Mouse (Mus musculus): ENCODE results near the gene Ptgfrn. TPM values are rescaled to one million over a fixed set of nuclear protein-coding genes. Genes with fewer than 3 reads are reported as not detected.

Ptgfrn gene
- total and polyA plus RNA-seq, 2 experiments from 2014 or later, result 5.2 to 61.5 TPM

GRCm38 (mm10) chr3:101066175-101066574 is 43.9 kb downstream of the Ptgfrn start:
- 72% methylated on average over 6 of the region's 6 CpGs for WGBS
- Histone ChIP-seq H3K9ac (replicated peaks; ENCODE audit: low read depth, low read length) (no peak overlapping the region), H3K4me1 (ENCODE audit: control insufficient read depth, insufficient read depth) (peaks cover 41% of the 10 kb centered on the region), H3K4me2 (ENCODE audit: low read depth, low read length) (no peak overlapping the region), H3K9me3 (replicated peaks; ENCODE audit: control insufficient read depth, low read length) (no peaks in the 10 kb centered on the region), H3K4me3 (ENCODE audit: low read depth, low read length) (no peak overlapping the region), H3K27me3 (ENCODE audit: control insufficient read depth, insufficient read depth, low read length) (no peaks in the 10 kb centered on the region), H3K36me3 (replicated peaks; ENCODE audit: control insufficient read depth, insufficient read depth, low read length) (peaks cover 12% of the 10 kb centered on the region; the same call in 1 of the 2 replicates), H3K27ac (ENCODE audit: low read depth) (no peak overlapping the region)
- TF ChIP-seq CTCF (IDR thresholded peaks at IDR 0.05; ENCODE audit: low read depth), result no peak
- no peak for TF ChIP-seq EP300 (IDR thresholded peaks at IDR 0.05; ENCODE audit: low read depth)
- DNase-seq (ENCODE audit: low spot score), result peak; percentile 32
- no peak for ATAC-seq (ENCODE audit: insufficient read depth, low read depth)

DNA sequence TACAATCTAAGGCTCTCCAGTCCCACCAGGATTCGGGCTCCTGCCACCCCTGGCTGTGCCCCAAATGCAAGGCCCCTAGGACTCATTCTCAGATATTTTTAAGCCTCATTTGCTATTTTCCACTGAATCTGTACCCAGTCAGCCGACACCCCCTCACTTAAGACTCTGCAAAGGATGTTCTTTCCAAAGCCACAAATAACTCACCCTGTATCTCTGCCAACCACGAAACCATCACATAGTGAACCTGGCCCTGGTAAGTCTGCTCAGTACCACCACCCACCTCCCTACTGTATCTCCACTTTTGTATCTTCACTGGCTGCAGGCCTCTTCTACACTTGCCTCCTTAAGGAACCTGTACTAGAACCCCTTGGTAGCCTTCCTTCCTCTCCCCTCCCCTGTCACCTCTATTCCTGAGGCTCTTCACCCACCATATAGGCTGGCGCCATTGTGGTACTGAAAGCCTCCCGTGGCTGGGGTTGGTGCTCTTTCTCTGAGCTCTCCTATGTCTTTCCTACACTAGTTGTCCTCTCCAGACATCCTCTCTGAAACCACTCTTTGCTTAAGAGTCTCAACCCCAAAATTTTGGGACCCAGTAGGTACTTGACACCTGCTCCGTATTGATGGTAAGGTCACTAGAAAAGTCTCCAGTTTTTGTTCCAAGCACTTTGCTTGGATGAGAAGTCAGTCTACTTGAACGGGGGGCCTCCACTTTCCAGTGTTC is 48.1 kb downstream of the Ptgfrn start:
- H3K27me3 ChIP-seq (ENCODE audit: control insufficient read depth, insufficient read depth, low read length), result no peaks in the 10 kb centered on the region
- no peak overlapping the region for H3K4me3 ChIP-seq (ENCODE audit: low read depth, low read length)
- H3K27ac ChIP-seq (ENCODE audit: low read depth), result no peak overlapping the region
- ATAC-seq (ENCODE audit: insufficient read depth, low read depth), result no peak
- no peak for DNase-seq (ENCODE audit: low spot score)
- TF ChIP-seq EP300 (IDR thresholded peaks at IDR 0.05; ENCODE audit: low read depth) (no peak), CTCF (IDR thresholded peaks at IDR 0.05; ENCODE audit: low read depth) (no peak)
- H3K36me3 ChIP-seq (replicated peaks; ENCODE audit: control insufficient read depth, insufficient read depth, low read length), result peaks cover 39% of the 10 kb centered on the region
- no peak overlapping the region for H3K4me2 ChIP-seq (ENCODE audit: low read depth, low read length)
- H3K9me3 ChIP-seq (replicated peaks; ENCODE audit: control insufficient read depth, low read length), result no peaks in the 10 kb centered on the region
- WGBS, result 87% methylated on average over 7 of the region's 7 CpGs
- peaks cover 4% of the 10 kb centered on the region for H3K4me1 ChIP-seq (ENCODE audit: control insufficient read depth, insufficient read depth)
- H3K9ac ChIP-seq (replicated peaks; ENCODE audit: low read depth, low read length), result no peak overlapping the region

DNA sequence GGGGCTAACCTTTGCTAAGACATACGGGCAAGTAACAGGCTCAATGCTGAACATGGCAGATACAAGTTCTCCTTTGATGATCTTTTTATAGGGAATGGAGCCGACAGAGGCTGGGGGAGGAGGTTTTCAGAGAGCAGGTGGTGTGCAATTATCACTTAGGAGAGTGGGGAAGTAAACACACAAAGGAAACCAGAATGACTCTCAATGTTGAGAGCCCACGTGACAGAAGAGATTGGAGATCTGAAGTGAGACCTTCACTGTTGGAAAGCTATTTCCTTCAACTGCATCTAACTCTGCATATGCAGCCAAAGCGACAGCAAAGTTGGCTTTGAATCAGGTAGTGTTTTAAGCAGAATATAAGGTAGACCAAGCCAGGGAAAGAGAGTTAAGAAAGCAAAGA is 50.9 kb downstream of the Ptgfrn start:
- DNase-seq (ENCODE audit: low spot score) (no peak), ATAC-seq (ENCODE audit: insufficient read depth, low read depth) (no peak)
- H3K27me3 ChIP-seq (ENCODE audit: control insufficient read depth, insufficient read depth, low read length), result no peaks in the 10 kb centered on the region
- H3K36me3 ChIP-seq (replicated peaks; ENCODE audit: control insufficient read depth, insufficient read depth, low read length), result peaks cover 43% of the 10 kb centered on the region
- no peak overlapping the region for H3K4me3 ChIP-seq (ENCODE audit: low read depth, low read length)
- no peaks in the 10 kb centered on the region for H3K9me3 ChIP-seq (replicated peaks; ENCODE audit: control insufficient read depth, low read length)
- no peaks in the 10 kb centered on the region for H3K4me1 ChIP-seq (ENCODE audit: control insufficient read depth, insufficient read depth)
- no peak overlapping the region for H3K4me2 ChIP-seq (ENCODE audit: low read depth, low read length)
- WGBS, result 62% methylated on average over 4 of the region's 4 CpGs
- no peak for TF ChIP-seq EP300 (IDR thresholded peaks at IDR 0.05; ENCODE audit: low read depth)
- no peak for TF ChIP-seq CTCF (IDR thresholded peaks at IDR 0.05; ENCODE audit: low read depth)
- no peak overlapping the region for H3K27ac ChIP-seq (ENCODE audit: low read depth)
- no peak overlapping the region for H3K9ac ChIP-seq (replicated peaks; ENCODE audit: low read depth, low read length)

GRCm38 (mm10) chr3:101058203-101058602 is 51.9 kb downstream of the Ptgfrn start:
- Histone ChIP-seq H3K4me1 (ENCODE audit: control insufficient read depth, insufficient read depth) (no peaks in the 10 kb centered on the region), H3K27ac (ENCODE audit: low read depth) (no peak overlapping the region), H3K9ac (replicated peaks; ENCODE audit: low read depth, low read length) (no peak overlapping the region), H3K27me3 (ENCODE audit: control insufficient read depth, insufficient read depth, low read length) (no peaks in the 10 kb centered on the region), H3K9me3 (replicated peaks; ENCODE audit: control insufficient read depth, low read length) (no peaks in the 10 kb centered on the region), H3K4me2 (ENCODE audit: low read depth, low read length) (no peak overlapping the region), H3K36me3 (replicated peaks; ENCODE audit: control insufficient read depth, insufficient read depth, low read length) (peaks cover 34% of the 10 kb centered on the region), H3K4me3 (ENCODE audit: low read depth, low read length) (no peak overlapping the region)
- DNase-seq (ENCODE audit: low spot score) (no peak), ATAC-seq (ENCODE audit: insufficient read depth, low read depth) (no peak)
- TF ChIP-seq CTCF (IDR thresholded peaks at IDR 0.05; ENCODE audit: low read depth) (no peak), EP300 (IDR thresholded peaks at IDR 0.05; ENCODE audit: low read depth) (no peak)
- WGBS, result 81% methylated on average over 2 of the region's 2 CpGs

- no peak overlapping the region for H3K27ac ChIP-seq (ENCODE audit: low read depth)
- peaks cover 24% of the 10 kb centered on the region for H3K36me3 ChIP-seq (replicated peaks; ENCODE audit: control insufficient read depth, insufficient read depth, low read length)
- H3K27me3 ChIP-seq (ENCODE audit: control insufficient read depth, insufficient read depth, low read length), result no peaks in the 10 kb centered on the region
- no peak overlapping the region for H3K4me3 ChIP-seq (ENCODE audit: low read depth, low read length)
- 82% methylated on average over 8 of the region's 8 CpGs for WGBS
- no peak overlapping the region for H3K9ac ChIP-seq (replicated peaks; ENCODE audit: low read depth, low read length)
- no peak for TF ChIP-seq CTCF (IDR thresholded peaks at IDR 0.05; ENCODE audit: low read depth)
- no peak for TF ChIP-seq EP300 (IDR thresholded peaks at IDR 0.05; ENCODE audit: low read depth)
- no peak overlapping the region for H3K4me2 ChIP-seq (ENCODE audit: low read depth, low read length)
- peaks cover 9% of the 10 kb centered on the region; the same call in 1 of the 2 replicates for H3K4me1 ChIP-seq (ENCODE audit: control insufficient read depth, insufficient read depth)
- ATAC-seq (ENCODE audit: insufficient read depth, low read depth) (no peak), DNase-seq (ENCODE audit: low spot score) (no peak)
- H3K9me3 ChIP-seq (replicated peaks; ENCODE audit: control insufficient read depth, low read length), result no peaks in the 10 kb centered on the region
Observed at GRCm38 (mm10) chr3:101055216-101055615, 54.9 kb downstream of the Ptgfrn start.

DNA sequence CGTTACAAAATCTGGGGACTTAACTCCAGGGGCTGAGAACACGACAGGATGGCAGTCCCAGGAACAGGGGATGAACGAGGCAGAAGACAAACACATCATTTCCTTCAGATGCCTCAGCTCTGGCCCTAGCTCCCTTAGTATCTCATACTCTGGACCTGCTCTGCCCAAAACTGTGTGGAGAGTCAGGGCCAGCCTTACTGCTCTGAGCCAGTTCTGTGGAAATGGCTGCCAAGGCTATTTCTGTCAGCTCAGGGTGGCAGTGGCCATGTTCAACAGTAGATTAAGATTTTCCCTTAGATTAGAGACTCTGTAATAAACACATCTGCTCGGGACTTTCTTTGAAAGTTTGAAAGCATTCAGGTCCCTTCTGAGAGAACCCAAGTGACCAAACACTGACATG is 58.5 kb downstream of the Ptgfrn start:
- no peak for TF ChIP-seq CTCF (IDR thresholded peaks at IDR 0.05; ENCODE audit: low read depth)
- TF ChIP-seq EP300 (IDR thresholded peaks at IDR 0.05; ENCODE audit: low read depth), result no peak
- no peak for DNase-seq (ENCODE audit: low spot score)
- Histone ChIP-seq H3K4me3 (ENCODE audit: low read depth, low read length) (no peak overlapping the region), H3K9me3 (replicated peaks; ENCODE audit: control insufficient read depth, low read length) (no peaks in the 10 kb centered on the region), H3K4me2 (ENCODE audit: low read depth, low read length) (no peak overlapping the region), H3K27me3 (ENCODE audit: control insufficient read depth, insufficient read depth, low read length) (no peaks in the 10 kb centered on the region), H3K27ac (ENCODE audit: low read depth) (peak overlapping the region; percentile 5; the same call in 1 of the 2 replicates), H3K36me3 (replicated peaks; ENCODE audit: control insufficient read depth, insufficient read depth, low read length) (peaks cover 17% of the 10 kb centered on the region), H3K9ac (replicated peaks; ENCODE audit: low read depth, low read length) (no peak overlapping the region), H3K4me1 (ENCODE audit: control insufficient read depth, insufficient read depth) (peaks cover 9% of the 10 kb centered on the region; the same call in 1 of the 2 replicates)
- ATAC-seq (ENCODE audit: insufficient read depth, low read depth), result no peak
- WGBS, result 59% methylated on average over 4 of the region's 4 CpGs

All from heart, postnatal 0 days (tissue).